Mouse (Mus musculus): ENCODE measurements at regions not wholly inside any gene's neighbourhood (a gene's known extent, or its start where the extent isn't known, plus 50 kb on each side); places are given as distances from the start of the nearest gene placed in this dataset.
A peak's percentile ranks its signal among the peaks of the same experiment; 100 is the strongest.

DNA sequence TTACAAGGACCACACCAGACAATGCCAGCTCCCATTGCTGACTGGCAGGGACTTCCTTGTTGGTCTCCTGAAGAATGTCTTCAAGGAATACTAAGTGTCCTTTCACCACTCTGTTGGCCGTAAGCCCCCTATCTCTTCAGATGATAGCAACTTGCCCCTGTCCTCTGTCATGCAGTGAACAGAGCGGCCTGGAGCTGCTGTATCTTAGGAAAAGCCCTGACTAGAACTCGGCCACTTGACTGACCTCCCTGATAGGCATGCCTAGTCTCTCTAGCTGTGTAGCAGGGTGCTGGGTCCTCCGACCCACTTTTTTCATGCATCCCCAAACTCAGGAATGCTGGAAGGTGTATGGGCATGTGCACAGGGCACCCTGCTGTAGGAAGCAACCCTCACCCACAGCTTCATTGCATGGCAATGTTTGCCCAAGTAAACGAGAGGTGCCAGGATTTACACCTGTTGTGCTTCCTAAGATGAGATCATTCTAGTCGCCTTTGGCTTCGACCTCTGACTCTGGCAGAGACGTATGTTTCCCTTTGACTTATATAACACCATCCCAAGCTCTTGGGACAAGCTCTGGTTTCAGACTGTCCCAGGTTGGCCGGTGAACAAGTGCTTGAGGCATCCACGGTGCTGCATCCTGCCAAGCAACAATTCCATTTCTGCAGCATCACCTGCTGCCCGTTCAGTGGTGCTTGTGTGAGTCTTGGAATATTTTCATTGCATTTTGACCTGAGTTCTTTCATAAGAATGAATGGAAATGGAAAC is 145.1 kb downstream of the Zfp36l1 start:
- no peaks in the 10 kb centered on the region for H3K27me3 ChIP-seq (ENCODE audit: insufficient read depth, low read length)
- H3K27ac ChIP-seq (ENCODE audit: low read depth, low read length), result no peak overlapping the region
- no peak for TF ChIP-seq CTCF (IDR thresholded peaks at IDR 0.05; ENCODE audit: low read depth)
- peaks cover 10% of the 10 kb centered on the region for H3K4me1 ChIP-seq (ENCODE audit: insufficient read depth)
- no peaks in the 10 kb centered on the region for H3K36me3 ChIP-seq (ENCODE audit: insufficient read depth)
- no peaks in the 10 kb centered on the region for H3K9me3 ChIP-seq (ENCODE audit: low read length)
- no peak overlapping the region for H3K4me2 ChIP-seq (ENCODE audit: low read depth)
- 88% methylated on average over 11 of the region's 11 CpGs for WGBS
- ATAC-seq, result no peak
- no peak overlapping the region for H3K9ac ChIP-seq
- H3K4me3 ChIP-seq (ENCODE audit: low read depth, low read length), result no peak overlapping the region
- DNase-seq, result no peak

DNA sequence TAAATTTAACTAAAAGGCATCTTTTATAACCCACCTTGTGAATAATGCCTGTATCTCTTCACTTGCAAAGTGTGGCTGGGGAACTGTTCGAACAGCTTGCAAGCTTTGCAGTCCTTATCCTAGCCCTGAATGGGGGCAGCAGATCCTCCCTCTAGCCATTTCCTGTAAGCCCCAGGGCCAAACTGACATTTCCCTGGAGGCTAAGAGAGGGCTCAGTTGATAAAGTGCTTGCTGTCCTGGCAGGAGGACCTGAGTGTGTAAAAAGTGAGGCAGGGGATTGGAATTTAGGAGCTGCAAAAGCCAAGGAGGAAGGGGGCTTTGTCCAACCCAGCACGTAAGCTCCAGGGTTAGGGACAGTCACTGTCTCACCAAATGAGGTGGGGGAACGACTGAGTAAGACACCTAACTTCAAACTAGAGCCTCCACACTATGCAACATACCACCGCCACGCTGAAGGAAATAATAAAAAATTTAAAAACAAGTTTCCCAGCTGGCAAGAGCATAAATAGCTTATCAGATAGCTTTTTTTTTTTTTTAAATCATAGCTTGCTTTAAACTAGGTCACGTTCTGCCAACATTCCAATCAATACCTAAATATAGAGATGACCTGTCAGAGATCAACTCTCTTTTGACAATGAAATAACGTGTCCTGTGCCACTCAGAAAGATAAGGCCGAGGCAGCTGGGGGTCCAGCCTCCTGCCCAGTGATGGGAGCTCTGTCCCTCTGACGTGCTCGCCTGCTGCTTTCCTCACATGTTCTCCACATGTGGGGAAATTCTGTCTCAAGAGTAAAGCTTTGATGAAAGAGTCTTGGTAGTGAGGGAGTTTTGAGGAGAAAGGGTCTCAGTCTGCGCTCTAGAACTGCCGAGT is 146.0 kb downstream of the Zfp36l1 start:
- DNase-seq, result peak; percentile 14
- Histone ChIP-seq H3K4me2 (ENCODE audit: low read depth) (no peak overlapping the region), H3K27me3 (ENCODE audit: insufficient read depth, low read length) (no peaks in the 10 kb centered on the region), H3K4me3 (ENCODE audit: low read depth, low read length) (no peak overlapping the region), H3K27ac (ENCODE audit: low read depth, low read length) (no peak overlapping the region), H3K36me3 (ENCODE audit: insufficient read depth) (no peaks in the 10 kb centered on the region), H3K4me1 (ENCODE audit: insufficient read depth) (peaks cover 10% of the 10 kb centered on the region), H3K9me3 (ENCODE audit: low read length) (no peaks in the 10 kb centered on the region), H3K9ac (no peak overlapping the region)
- WGBS, result 70% methylated on average over 12 of the region's 12 CpGs
- TF ChIP-seq CTCF (IDR thresholded peaks at IDR 0.05; ENCODE audit: low read depth), result no peak
- no peak for ATAC-seq

GRCm38 (mm10) chr12:79966289-79966615 is 146.6 kb downstream of the Zfp36l1 start:
- no peak for TF ChIP-seq CTCF (IDR thresholded peaks at IDR 0.05; ENCODE audit: low read depth)
- no peak for DNase-seq
- ATAC-seq, result no peak
- Histone ChIP-seq H3K9me3 (ENCODE audit: low read length) (no peaks in the 10 kb centered on the region), H3K27ac (ENCODE audit: low read depth, low read length) (peak overlapping the region; percentile 80; the same call in 1 of the 2 replicates), H3K4me1 (ENCODE audit: insufficient read depth) (peaks cover 10% of the 10 kb centered on the region), H3K9ac (peak overlapping the region; percentile 80), H3K27me3 (ENCODE audit: insufficient read depth, low read length) (no peaks in the 10 kb centered on the region), H3K4me2 (ENCODE audit: low read depth) (peak overlapping the region; percentile 69), H3K36me3 (ENCODE audit: insufficient read depth) (no peaks in the 10 kb centered on the region), H3K4me3 (ENCODE audit: low read depth, low read length) (peak overlapping the region; percentile 45; the same call in 1 of the 2 replicates)
- WGBS, result 73% methylated on average over 6 of the region's 6 CpGs

DNA sequence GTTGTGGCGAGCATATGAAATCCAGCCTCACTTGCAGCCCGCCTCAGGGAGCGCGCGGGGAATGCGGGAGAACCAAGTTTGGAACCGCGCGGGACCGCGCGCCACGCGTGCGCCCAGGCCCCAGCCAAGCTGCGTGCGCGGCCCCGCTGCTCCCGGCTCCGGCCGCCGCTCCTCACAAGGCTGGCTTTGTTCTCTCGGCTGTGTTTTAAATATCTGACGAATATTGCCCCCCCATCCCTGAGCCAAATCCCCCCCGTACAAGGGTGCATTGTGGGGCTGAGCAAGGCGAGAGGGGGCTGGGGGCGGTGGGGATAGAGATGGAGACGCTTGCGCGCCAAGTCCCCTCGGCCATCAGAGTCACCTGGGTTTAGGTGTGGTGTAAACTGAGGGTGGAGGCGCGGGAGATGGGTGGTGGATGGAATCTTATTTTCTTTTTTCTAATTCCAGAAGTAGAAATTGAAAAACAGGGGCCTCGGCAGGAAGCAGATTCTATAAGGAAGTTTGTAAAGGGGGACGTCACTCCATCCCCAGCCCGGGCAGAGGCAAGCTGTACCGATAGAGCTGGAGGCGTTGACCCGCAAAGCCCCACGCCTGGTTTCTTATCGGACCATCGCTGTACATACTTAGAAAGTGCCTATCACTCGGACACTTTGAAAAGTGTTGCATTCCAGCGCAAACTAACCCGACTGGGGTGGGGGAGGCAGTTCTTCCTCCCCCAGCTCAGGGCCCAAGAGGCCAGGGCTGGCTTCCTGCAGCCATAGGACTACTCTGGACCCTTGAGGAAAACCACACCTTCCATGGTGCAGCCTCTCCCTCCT is 147.1 kb downstream of the Zfp36l1 start:
- 3% methylated on average over 46 of the region's 46 CpGs for WGBS

GRCm38 (mm10) chr12:79963443-79964025 is 149.3 kb downstream of the Zfp36l1 start:
- Histone ChIP-seq H3K9ac (no peak overlapping the region), H3K4me2 (ENCODE audit: low read depth) (no peak overlapping the region), H3K9me3 (ENCODE audit: low read length) (no peaks in the 10 kb centered on the region), H3K4me3 (ENCODE audit: low read depth, low read length) (no peak overlapping the region), H3K27ac (ENCODE audit: low read depth, low read length) (no peak overlapping the region), H3K36me3 (ENCODE audit: insufficient read depth) (no peaks in the 10 kb centered on the region), H3K4me1 (ENCODE audit: insufficient read depth) (peaks cover 4% of the 10 kb centered on the region), H3K27me3 (ENCODE audit: insufficient read depth, low read length) (no peaks in the 10 kb centered on the region)
- ATAC-seq (no peak), DNase-seq (no peak)
- TF ChIP-seq CTCF (IDR thresholded peaks at IDR 0.05; ENCODE audit: low read depth), result no peak
- 85% methylated on average over 9 of the region's 9 CpGs for WGBS

More for the DNA sequence above, 147.1 kb downstream of the Zfp36l1 start:
- peaks cover 10% of the 10 kb centered on the region for H3K4me1 ChIP-seq (ENCODE audit: insufficient read depth)
- no peaks in the 10 kb centered on the region for H3K36me3 ChIP-seq (ENCODE audit: insufficient read depth)
- H3K27me3 ChIP-seq (ENCODE audit: insufficient read depth, low read length), result no peaks in the 10 kb centered on the region
- H3K4me3 ChIP-seq (ENCODE audit: low read depth, low read length), result peak overlapping the region; percentile 45
- peak; percentile 89 for ATAC-seq
- DNase-seq, result peak; percentile 88
- no peak for TF ChIP-seq CTCF (IDR thresholded peaks at IDR 0.05; ENCODE audit: low read depth)
- peak overlapping the region; percentile 80 for H3K9ac ChIP-seq
- H3K9me3 ChIP-seq (ENCODE audit: low read length), result no peaks in the 10 kb centered on the region
- peak overlapping the region; percentile 69 for H3K4me2 ChIP-seq (ENCODE audit: low read depth)
- H3K27ac ChIP-seq (ENCODE audit: low read depth, low read length), result peak overlapping the region; percentile 80

- no peak for TF ChIP-seq CTCF (IDR thresholded peaks at IDR 0.05; ENCODE audit: low read depth)
- DNase-seq (no peak), ATAC-seq (no peak)
- H3K4me2 ChIP-seq (ENCODE audit: low read depth), result no peak overlapping the region
- peaks cover 4% of the 10 kb centered on the region for H3K4me1 ChIP-seq (ENCODE audit: insufficient read depth)
- H3K4me3 ChIP-seq (ENCODE audit: low read depth, low read length), result no peak overlapping the region
- H3K27me3 ChIP-seq (ENCODE audit: insufficient read depth, low read length), result no peaks in the 10 kb centered on the region
- H3K9me3 ChIP-seq (ENCODE audit: low read length), result no peaks in the 10 kb centered on the region
- H3K27ac ChIP-seq (ENCODE audit: low read depth, low read length), result no peak overlapping the region
- no peaks in the 10 kb centered on the region for H3K36me3 ChIP-seq (ENCODE audit: insufficient read depth)
- WGBS, result 96% methylated on average over 11 of the region's 11 CpGs
- no peak overlapping the region for H3K9ac ChIP-seq
Observed at GRCm38 (mm10) chr12:79962649-79963236, 150.1 kb downstream of the Zfp36l1 start.
